ENCODE assay signal across 23 mouse cellular contexts in genomic region chr5:136396699-136397098, GRCm38 (mm10).
DNase-seq lines count a peak whose midpoint lies in the region; ATAC-seq and TF ChIP-seq lines count a peak whose summit lies in the region.
"Had no signal": no experiment of that assay in that cellular context is flagged by ENCODE, and none has a peak within 500 bp of the region (broad histone marks: within the 10 kb centered on the region; RNA-seq: fewer than 3 reads in every experiment).

No protein-coding gene starts in this region.

- H3K27ac ChIP-seq in liver, postnatal 0 days (ENCODE audit: low read depth) = no peak overlapping the region
- no peak overlapping the region for H3K27ac ChIP-seq in liver, embryonic 12.5 days
- H3K27ac ChIP-seq in CH12.LX (ENCODE audit: insufficient read depth, low read depth) = no peak overlapping the region
- H3K27ac ChIP-seq in macrophage = peak overlapping the region; percentile 80; the same call in 1 of the 2 replicates
- no peak overlapping the region for H3K27ac ChIP-seq in forebrain, embryonic 14.5 days (ENCODE audit: low read depth, low read length)
- H3K27ac ChIP-seq: embryonic facial prominence, embryonic 12.5 days; forebrain, embryonic 15.5 days; hindbrain, embryonic 14.5 days; intestine, embryonic 15.5 days; kidney, embryonic 15.5 days; limb, embryonic 13.5 days; liver, embryonic 14.5 days; midbrain, embryonic 12.5 days had no signal

- peak overlapping the region; percentile 35; the same call in 1 of the 2 replicates for H3K4me2 ChIP-seq in liver, postnatal 0 days (ENCODE audit: low read depth, low read length)
- H3K4me2 ChIP-seq in liver, embryonic 12.5 days = no peak overlapping the region
- no peak overlapping the region for H3K4me2 ChIP-seq in CH12.LX (ENCODE audit: insufficient read depth, low read depth, poor library complexity, severe bottlenecking)
- H3K4me2 ChIP-seq in forebrain, embryonic 14.5 days (ENCODE audit: low read length) = no peak overlapping the region
- H3K4me2 ChIP-seq: embryonic facial prominence, embryonic 12.5 days; forebrain, embryonic 15.5 days; heart, embryonic 13.5 days; hindbrain, embryonic 14.5 days; intestine, embryonic 15.5 days; kidney, embryonic 15.5 days; limb, embryonic 13.5 days; midbrain, embryonic 12.5 days had no signal

- 72% methylated on average over 1 of the region's 1 CpGs for WGBS in liver, postnatal 0 days (ENCODE audit: insufficient replicate concordance)
- WGBS in liver, embryonic 12.5 days (ENCODE audit: insufficient replicate concordance) = 82% methylated on average over 1 of the region's 1 CpGs
- WGBS in macrophage (ENCODE audit: missing documents) = 22% methylated on average over 1 of the region's 1 CpGs
- 93% methylated on average over 1 of the region's 1 CpGs for whole genome bisulfite sequencing in forebrain, embryonic 14.5 days

- TF ChIP-seq RAD21 in CH12.LX (IDR thresholded peaks at IDR 0.05; ENCODE audit: low read depth, low read length) = no peak

- H3K27me3 ChIP-seq in liver, postnatal 0 days (ENCODE audit: insufficient read depth, low read length) = no peaks in the 10 kb centered on the region
- H3K27me3 ChIP-seq in liver, embryonic 12.5 days (replicated peaks) = no peaks in the 10 kb centered on the region
- no peaks in the 10 kb centered on the region for H3K27me3 ChIP-seq in CH12.LX (replicated peaks)
- no peaks in the 10 kb centered on the region for H3K27me3 ChIP-seq in forebrain, embryonic 14.5 days (replicated peaks; ENCODE audit: control insufficient read depth, insufficient read depth, low read length)
- H3K27me3 ChIP-seq: forebrain, embryonic 15.5 days; heart, embryonic 13.5 days; intestine, embryonic 15.5 days; kidney, embryonic 15.5 days; midbrain, embryonic 12.5 days had no signal

- in situ Hi-C loops in CH12.LX (cut with MboI; ENCODE audit: low pct_ligation_motif_present, low pct_unique_long_range_greater_than_20kb, low sequenced_read_pairs) = no loop called here

- no peaks in the 10 kb centered on the region for H3K36me3 ChIP-seq in liver, postnatal 0 days (replicated peaks; ENCODE audit: insufficient read depth, low read length)
- H3K36me3 ChIP-seq in liver, embryonic 12.5 days = no peaks in the 10 kb centered on the region
- H3K36me3 ChIP-seq in CH12.LX (replicated peaks in 1 of 2; ENCODE audit: control insufficient read depth in 1 of 2, insufficient read depth in 1 of 2, low read length in 1 of 2) (peaks cover 0 to 10% of the 10 kb centered on the region in 2 experiments), macrophage (ENCODE audit: inconsistent target) (no peaks in the 10 kb centered on the region)
- peaks cover 3% of the 10 kb centered on the region; the same call in 1 of the 2 replicates for H3K36me3 ChIP-seq in forebrain, embryonic 14.5 days (ENCODE audit: control insufficient read depth, insufficient read depth, low read length)
- H3K36me3 ChIP-seq: embryonic facial prominence, embryonic 12.5 days; forebrain, embryonic 15.5 days; intestine, embryonic 15.5 days had no signal

- no peak for ATAC-seq in liver, postnatal 0 days
- ATAC-seq in liver, embryonic 12.5 days = no peak
- no peak for ATAC-seq in erythroid progenitor cell, adult 5-6 weeks (replicated peaks; ENCODE audit: low FRiP score, poor library complexity, severe bottlenecking)
- ATAC-seq in frontal cortex, adult (ENCODE audit: low TSS enrichment) = no peak
- no peak for ATAC-seq in forebrain, embryonic 14.5 days
- ATAC-seq: activated CD4-positive, CD25-positive, alpha-beta regulatory T cell, adult 4 months; forebrain, embryonic 15.5 days had no signal

- no peak overlapping the region for H3K9ac ChIP-seq in liver, postnatal 0 days (replicated peaks)
- no peak overlapping the region for H3K9ac ChIP-seq in liver, embryonic 12.5 days
- no peak overlapping the region for H3K9ac ChIP-seq in CH12.LX (ENCODE audit: insufficient read depth, low read depth)
- no peak overlapping the region for H3K9ac ChIP-seq in forebrain, embryonic 14.5 days (ENCODE audit: low read length)
- H3K9ac ChIP-seq: embryonic facial prominence, embryonic 12.5 days; forebrain, embryonic 15.5 days; heart, embryonic 13.5 days; hindbrain, embryonic 14.5 days; intestine, embryonic 15.5 days; kidney, embryonic 15.5 days; limb, embryonic 13.5 days; liver, embryonic 14.5 days; midbrain, embryonic 12.5 days had no signal

- dilution Hi-C loops in CH12.LX (cut with MboI; ENCODE audit: extremely low pct_ligation_motif_present, extremely low pct_unique_long_range_greater_than_20kb, low sequenced_read_pairs) = no loop called here

- H3K9me3 ChIP-seq in liver, postnatal 0 days (ENCODE audit: low read length) = no peaks in the 10 kb centered on the region
- H3K9me3 ChIP-seq in liver, embryonic 12.5 days (replicated peaks) = no peaks in the 10 kb centered on the region
- H3K9me3 ChIP-seq in CH12.LX (replicated peaks; ENCODE audit: low read length) = no peaks in the 10 kb centered on the region
- H3K9me3 ChIP-seq in forebrain, embryonic 14.5 days (replicated peaks; ENCODE audit: control insufficient read depth, low read length) = no peaks in the 10 kb centered on the region
- H3K9me3 ChIP-seq: embryonic facial prominence, embryonic 12.5 days; forebrain, embryonic 15.5 days; heart, embryonic 13.5 days; intestine, embryonic 15.5 days; kidney, embryonic 15.5 days; limb, embryonic 13.5 days; midbrain, embryonic 12.5 days had no signal

- H3K79me2 ChIP-seq in CH12.LX (replicated peaks; ENCODE audit: control insufficient read depth, extremely low read depth, insufficient read depth, poor library complexity, severe bottlenecking) = no peaks in the 10 kb centered on the region
- peaks cover 23% of the 10 kb centered on the region; the same call in 1 of the 2 replicates for H3K79me2 ChIP-seq in macrophage (ENCODE audit: inconsistent target)

- TF ChIP-seq POLR2A in CH12.LX (IDR thresholded peaks at IDR 0.05; ENCODE audit: low read depth, low read length) = no peak

- peaks cover 10% of the 10 kb centered on the region for H3K4me1 ChIP-seq in liver, postnatal 0 days (ENCODE audit: insufficient read depth)
- H3K4me1 ChIP-seq in liver, embryonic 12.5 days = peaks cover 14% of the 10 kb centered on the region
- H3K4me1 ChIP-seq in CH12.LX (ENCODE audit: control insufficient read depth in 1 of 2, insufficient read depth in 2 of 2) = peaks cover 20 to 42% of the 10 kb centered on the region in 2 experiments
- H3K4me1 ChIP-seq in forebrain, embryonic 14.5 days (ENCODE audit: control insufficient read depth, insufficient read depth, low read length) = no peaks in the 10 kb centered on the region
- H3K4me1 ChIP-seq: forebrain, embryonic 15.5 days; midbrain, embryonic 12.5 days had no signal

- no peak for TF ChIP-seq CTCF in liver, postnatal 0 days (IDR thresholded peaks at IDR 0.05; ENCODE audit: low read depth)
- TF ChIP-seq CTCF in CH12.LX (conservative IDR thresholded peaks at IDR 0.05 in 1 of 2, IDR thresholded peaks at IDR 0.05 in 1 of 2; ENCODE audit: low read depth in 2 of 2, low read length in 2 of 2) = no peak

- H3K4me3 ChIP-seq in liver, postnatal 0 days (ENCODE audit: low read depth, low read length) = no peak overlapping the region
- H3K4me3 ChIP-seq in liver, embryonic 12.5 days = no peak overlapping the region
- no peak overlapping the region for H3K4me3 ChIP-seq in CH12.LX (replicated peaks in 1 of 3; ENCODE audit: low read depth in 2 of 3, low read length in 2 of 3, poor library complexity in 1 of 3)
- no peak overlapping the region for H3K4me3 ChIP-seq in macrophage (ENCODE audit: inconsistent target)
- H3K4me3 ChIP-seq in forebrain, embryonic 14.5 days (ENCODE audit: low read depth, low read length) = no peak overlapping the region
- H3K4me3 ChIP-seq: embryonic facial prominence, embryonic 12.5 days; erythroblast, embryonic 14.5 days; forebrain, embryonic 15.5 days; heart, embryonic 13.5 days; intestine, embryonic 15.5 days; kidney, embryonic 15.5 days; limb, embryonic 13.5 days; midbrain, embryonic 12.5 days; myocyte had no signal

- no peak for TF ChIP-seq EP300 in liver, postnatal 0 days (IDR thresholded peaks at IDR 0.05; ENCODE audit: low read depth)
- TF ChIP-seq EP300 in CH12.LX (IDR thresholded peaks at IDR 0.05; ENCODE audit: low read length) = peak; percentile 99

- DNase-seq in liver, postnatal 0 days = no peak
- DNase-seq in 416B (ENCODE audit: low read depth) = peak; percentile 64
- peak; percentile 81 for DNase-seq in CH12.LX (ENCODE audit: extremely low read depth)
- DNase-seq in forebrain, embryonic 14.5 days (ENCODE audit: low spot score) = no peak
- DNase-seq: adrenal gland, postnatal 25 days; cerebellum, adult 2 months; thymus, postnatal 36 days had no signal

TF ChIP-seq in CH12.LX, 34 proteins besides CTCF, POLR2A, EP300 and RAD21 (continues in another document):
- no peak for TF ChIP-seq MAFK (IDR thresholded peaks at IDR 0.05; ENCODE audit: insufficient replicate concordance, low read length)
- no peak for TF ChIP-seq ZMIZ1 (IDR thresholded peaks at IDR 0.05; ENCODE audit: low read depth, low read length)
- no peak for TF ChIP-seq USF2 (conservative IDR thresholded peaks at IDR 0.05; ENCODE audit: low read depth, low read length)
- TF ChIP-seq TCF12 (IDR thresholded peaks at IDR 0.05; ENCODE audit: low read depth, low read length) = peak; percentile 61; the same call in 1 of the 2 replicates
- TF ChIP-seq ZKSCAN1 (IDR thresholded peaks at IDR 0.05; ENCODE audit: borderline replicate concordance, low read depth, low read length) = no peak
- no peak for TF ChIP-seq MXI1 (IDR thresholded peaks at IDR 0.05; ENCODE audit: low read depth, low read length)
- no peak for TF ChIP-seq TBP (conservative IDR thresholded peaks at IDR 0.05; ENCODE audit: low read depth, low read length)
- TF ChIP-seq MAX (IDR thresholded peaks at IDR 0.05; ENCODE audit: low read length) = peak; percentile 52; the same call in 1 of the 2 replicates
- TF ChIP-seq ETS1 (conservative IDR thresholded peaks at IDR 0.05; ENCODE audit: low read depth, low read length) = peak; percentile 73
- no peak for TF ChIP-seq GABPA (IDR thresholded peaks at IDR 0.05; ENCODE audit: insufficient replicate concordance, low read depth, low read length)
- peak; percentile 62 for TF ChIP-seq BHLHE40 (IDR thresholded peaks at IDR 0.05; ENCODE audit: low read depth, low read length)
- 0 out of 2 replicates have a peak, but pooled peaks have one; percentile 52 for TF ChIP-seq UBTF (IDR thresholded peaks at IDR 0.05; ENCODE audit: low read depth, low read length)
- TF ChIP-seq POLR2AphosphoS2 (IDR thresholded peaks at IDR 0.05; ENCODE audit: low read depth, low read length) = no peak
- TF ChIP-seq NELFE (IDR thresholded peaks at IDR 0.05; ENCODE audit: low read depth, low read length) = no peak
- no peak for TF ChIP-seq E2F4 (IDR thresholded peaks at IDR 0.05; ENCODE audit: insufficient replicate concordance, low read depth, low read length)
- TF ChIP-seq NRF1 (IDR thresholded peaks at IDR 0.05; ENCODE audit: low read depth, low read length) = peak; percentile 69
- peak; percentile 87 for TF ChIP-seq JUN (IDR thresholded peaks at IDR 0.05; ENCODE audit: insufficient read depth, low read depth, low read length)
- TF ChIP-seq CHD1 (IDR thresholded peaks at IDR 0.05; ENCODE audit: low read depth, low read length) = 0 out of 2 replicates have a peak, but pooled peaks have one; percentile 47
- TF ChIP-seq RCOR1 (conservative IDR thresholded peaks at IDR 0.05; ENCODE audit: low read depth, low read length) = peak; percentile 85

Comparison
In these comparisons a context has a peak if more than half of its experiments do, and no peak if none do; other contexts are left out.
1. DNase-seq: peak in 416B (single experiment) and CH12.LX (single experiment); none in liver, postnatal 0 days (single experiment) and forebrain, embryonic 14.5 days (single experiment).